Mouse (Mus musculus) cerebellum, adult 2 months (tissue): ENCODE data around the gene Creg1.

Experiments
- CTCF ChIP-seq: fragments of 200-500 bp; IDR thresholded peaks from 2 replicates; pipeline ENCODE4 v1.5.1; 2011; ENCODE audit warnings: low read depth, mild to moderate bottlenecking, control low read depth, low read length, moderate library complexity, borderline replicate concordance; ENCODE audit not compliant: insufficient read depth
- POLR2A ChIP-seq: fragments of 200-500 bp; IDR thresholded peaks from 2 replicates; pipeline ENCODE4 v1.6.1; 2011; ENCODE audit warnings: low read length, control low read depth, borderline replicate concordance; ENCODE audit not compliant: insufficient read depth

DNA sequence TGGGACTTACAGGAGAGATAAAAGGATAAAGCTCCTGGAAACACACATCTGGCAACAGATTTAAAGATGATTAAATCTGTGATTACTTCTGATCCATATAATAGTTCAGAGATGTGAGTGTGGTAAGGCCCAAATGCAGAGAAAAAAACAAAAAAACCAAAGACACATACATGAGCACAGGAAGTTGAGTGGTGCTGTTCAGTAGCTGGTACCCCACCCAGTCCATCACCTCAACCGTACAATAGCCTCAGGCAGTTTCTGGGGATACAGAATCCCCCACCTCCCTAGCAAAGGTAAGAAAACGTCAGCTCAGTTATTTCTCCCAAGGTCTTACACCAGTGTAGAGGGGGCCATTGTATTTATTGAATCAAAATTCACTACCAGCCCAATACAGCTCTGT, 47.1 kb downstream of the Creg1 start:
- TF ChIP-seq CTCF (no peak), POLR2A (no peak)
